Mouse (Mus musculus): ENCODE results near the gene Zfp866. TPM values are rescaled to one million over a fixed set of nuclear protein-coding genes. Genes with fewer than 3 reads are reported as not detected.
A peak's percentile ranks its signal among the peaks of the same experiment; 100 is the strongest.

Gene Zfp866
- 24.4 and 25.6 TPM in 2 replicates for polyA plus RNA-seq (2012; rRNA removed)

DNA sequence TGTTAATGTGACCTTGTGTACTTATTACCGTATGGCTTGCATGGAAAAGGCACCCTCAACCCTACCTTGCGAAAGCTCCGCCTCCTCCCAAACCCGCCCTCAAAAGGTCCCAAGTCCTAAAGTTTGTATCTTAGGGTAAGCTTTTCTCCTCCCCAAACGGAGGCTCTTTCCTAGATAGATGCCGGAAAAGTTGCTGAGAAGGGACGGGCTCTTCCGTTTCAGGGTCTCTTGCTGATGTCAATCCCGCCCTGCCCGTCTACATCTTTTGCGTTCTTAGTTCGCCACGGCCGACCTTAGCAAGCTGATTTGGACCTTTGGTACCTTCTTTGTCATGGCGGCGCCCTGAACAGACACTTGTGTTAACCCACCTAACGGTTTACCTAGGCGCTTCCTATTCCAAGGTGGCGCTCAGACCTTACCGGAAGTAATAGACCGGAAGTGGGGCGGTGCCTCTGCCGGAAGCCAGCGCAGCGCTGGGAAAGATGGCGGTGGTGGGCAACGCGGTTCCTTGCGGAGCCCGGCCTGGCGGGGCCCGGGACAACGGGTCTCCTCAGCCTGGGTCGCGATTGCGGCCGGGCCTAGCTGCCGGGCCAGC, at the start of gene Zfp866, which contains the start of gene Atp13a1:
Gene Zfp866, minus strand, starts transcription at position 406 of the 595 bp plus-strand sequence.
Gene Atp13a1, plus strand, starts transcription at position 391 of the 595 bp plus-strand sequence.
- Histone ChIP-seq H3K27ac (ENCODE audit: control insufficient read depth, insufficient read depth, low read length) (peak within 1 kb of the TSS; percentile 89), H3K36me3 (ENCODE audit: control insufficient read depth, insufficient read depth, low read length) (peaks cover 3% of the 10 kb centered on the region; the same call in 1 of the 2 replicates), H3K27me3 (ENCODE audit: control insufficient read depth, insufficient read depth, low read length) (no peaks in the 10 kb centered on the region), H3K4me3 (ENCODE audit: control insufficient read depth, insufficient read depth, low read length) (peak within 1 kb of the TSS; percentile 91), H3K4me1 (replicated peaks; ENCODE audit: control insufficient read depth, insufficient read depth, low read length) (peaks cover 11% of the 10 kb centered on the region)
- TF ChIP-seq CTCF (IDR thresholded peaks at IDR 0.05; ENCODE audit: borderline replicate concordance, control insufficient read depth, extremely low read depth, insufficient read depth, low read length, poor library complexity) (0 out of 2 replicates have a peak, but pooled peaks have one; percentile 10), POLR2A (IDR thresholded peaks at IDR 0.05; ENCODE audit: control insufficient read depth, extremely low read depth, insufficient read depth, low read length, poor library complexity) (peak; percentile 90)
- WGBS: under 1% methylated on average over 38 of the region's 38 CpGs
- DNase-seq: peak; percentile 91

DNA sequence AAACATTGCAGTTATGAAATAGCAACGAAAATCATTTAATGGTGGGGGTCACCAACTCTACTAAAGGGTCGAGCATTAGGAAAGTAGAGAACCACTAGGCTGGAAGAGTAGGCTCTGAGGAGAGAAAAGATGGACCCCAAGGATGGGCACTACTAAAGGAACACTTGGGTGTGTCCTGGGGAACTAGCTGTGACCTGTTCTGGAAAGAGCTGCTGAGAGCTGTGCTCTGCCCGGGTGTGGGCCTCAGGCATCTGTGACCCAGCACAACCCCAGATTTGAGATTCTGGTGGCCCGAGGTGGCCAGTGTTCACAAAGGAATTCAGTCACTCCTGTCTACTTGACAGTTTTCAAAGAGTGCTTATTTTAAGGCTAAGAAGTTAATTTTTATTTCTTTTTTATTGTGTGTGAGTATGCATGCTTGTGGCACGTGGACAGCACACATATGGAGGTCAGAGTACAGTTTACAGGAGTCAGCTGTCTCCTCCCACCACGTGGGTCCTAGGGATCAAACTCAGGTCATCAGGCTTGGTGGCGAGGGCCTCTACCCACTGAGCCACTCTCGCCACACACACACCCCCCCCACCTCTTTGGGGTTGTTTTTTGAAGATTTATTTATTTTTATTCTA, 46.2 kb upstream of the Zfp866 start:
- Histone ChIP-seq H3K27me3 (ENCODE audit: control insufficient read depth, insufficient read depth, low read length) (no peaks in the 10 kb centered on the region), H3K27ac (ENCODE audit: control insufficient read depth, insufficient read depth, low read length) (no peak overlapping the region), H3K4me1 (replicated peaks; ENCODE audit: control insufficient read depth, insufficient read depth, low read length) (peaks cover 5% of the 10 kb centered on the region), H3K36me3 (ENCODE audit: control insufficient read depth, insufficient read depth, low read length) (no peaks in the 10 kb centered on the region), H3K4me3 (ENCODE audit: control insufficient read depth, insufficient read depth, low read length) (no peak overlapping the region)
- DNase-seq: no peak
- TF ChIP-seq CTCF (IDR thresholded peaks at IDR 0.05; ENCODE audit: borderline replicate concordance, control insufficient read depth, extremely low read depth, insufficient read depth, low read length, poor library complexity): no peak
- TF ChIP-seq POLR2A (IDR thresholded peaks at IDR 0.05; ENCODE audit: control insufficient read depth, extremely low read depth, insufficient read depth, low read length, poor library complexity): no peak
- 91% methylated on average over 8 of the region's 8 CpGs for WGBS

DNA sequence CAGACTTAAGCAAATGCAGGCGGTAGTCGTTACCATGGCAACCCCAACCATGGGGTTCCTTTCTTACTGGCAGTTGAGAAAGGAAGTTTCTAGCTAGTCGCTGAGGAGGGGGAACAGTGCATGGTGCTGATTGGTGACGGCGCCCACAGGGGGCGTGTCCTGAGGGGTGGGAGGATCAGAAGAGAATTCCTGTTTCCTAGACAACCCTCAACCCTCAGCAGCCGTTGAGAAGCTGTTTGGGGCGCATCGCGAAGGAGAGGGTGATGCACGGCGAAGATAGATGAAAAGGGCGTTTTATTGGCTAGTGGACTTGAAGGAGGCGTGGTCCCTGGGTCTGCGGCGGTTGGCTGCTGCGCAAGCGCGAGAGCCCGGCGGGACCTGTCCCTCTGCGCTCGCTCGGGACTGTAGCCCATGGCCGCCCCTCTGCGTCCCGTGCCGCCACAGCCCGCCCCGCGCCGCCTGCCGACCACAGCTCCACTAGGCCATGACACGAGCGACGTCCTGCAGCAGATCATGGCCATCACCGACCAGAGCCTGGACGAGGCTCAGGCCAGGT, 41.4 kb upstream of the Zfp866 start, which contains the start of gene Pbx4:
Gene Pbx4, plus strand, starts transcription at position 194 of the 556 bp plus-strand sequence.
- Histone ChIP-seq H3K27ac (ENCODE audit: control insufficient read depth, insufficient read depth, low read length) (no peak within 1 kb of the TSS), H3K4me1 (replicated peaks; ENCODE audit: control insufficient read depth, insufficient read depth, low read length) (peaks cover 24% of the 10 kb centered on the region), H3K36me3 (ENCODE audit: control insufficient read depth, insufficient read depth, low read length) (no peaks in the 10 kb centered on the region), H3K4me3 (ENCODE audit: control insufficient read depth, insufficient read depth, low read length) (peak within 1 kb of the TSS; percentile 76), H3K27me3 (ENCODE audit: control insufficient read depth, insufficient read depth, low read length) (no peaks in the 10 kb centered on the region)
- WGBS: under 1% methylated on average over 38 of the region's 38 CpGs
- peak; percentile 95 for DNase-seq
- 0 out of 2 replicates have a peak, but pooled peaks have one; percentile 14 for TF ChIP-seq CTCF (IDR thresholded peaks at IDR 0.05; ENCODE audit: borderline replicate concordance, control insufficient read depth, extremely low read depth, insufficient read depth, low read length, poor library complexity)
- 0 out of 2 replicates have a peak, but pooled peaks have one; percentile 46 for TF ChIP-seq POLR2A (IDR thresholded peaks at IDR 0.05; ENCODE audit: control insufficient read depth, extremely low read depth, insufficient read depth, low read length, poor library complexity)

DNA sequence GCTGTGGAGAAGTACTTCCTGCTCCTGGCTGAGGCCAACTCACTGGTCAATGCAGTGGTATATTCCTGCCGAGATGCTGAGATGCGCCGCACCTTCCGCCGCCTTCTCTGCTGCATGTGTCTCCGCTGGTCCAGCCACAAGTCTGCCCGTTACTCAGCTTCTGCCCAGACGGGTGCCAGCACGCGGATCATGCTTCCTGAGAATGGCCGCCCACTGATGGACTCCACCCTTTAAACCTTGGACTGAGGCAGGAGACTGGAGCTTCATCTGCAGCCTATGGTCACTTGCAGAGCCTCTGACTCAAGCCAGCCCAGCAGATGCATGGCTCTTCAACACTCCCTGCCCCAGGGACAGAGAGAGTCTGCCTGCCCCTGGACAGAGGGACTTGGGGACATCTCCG, 35.4 kb upstream of the Zfp866 start:
- DNase-seq: no peak

DNA sequence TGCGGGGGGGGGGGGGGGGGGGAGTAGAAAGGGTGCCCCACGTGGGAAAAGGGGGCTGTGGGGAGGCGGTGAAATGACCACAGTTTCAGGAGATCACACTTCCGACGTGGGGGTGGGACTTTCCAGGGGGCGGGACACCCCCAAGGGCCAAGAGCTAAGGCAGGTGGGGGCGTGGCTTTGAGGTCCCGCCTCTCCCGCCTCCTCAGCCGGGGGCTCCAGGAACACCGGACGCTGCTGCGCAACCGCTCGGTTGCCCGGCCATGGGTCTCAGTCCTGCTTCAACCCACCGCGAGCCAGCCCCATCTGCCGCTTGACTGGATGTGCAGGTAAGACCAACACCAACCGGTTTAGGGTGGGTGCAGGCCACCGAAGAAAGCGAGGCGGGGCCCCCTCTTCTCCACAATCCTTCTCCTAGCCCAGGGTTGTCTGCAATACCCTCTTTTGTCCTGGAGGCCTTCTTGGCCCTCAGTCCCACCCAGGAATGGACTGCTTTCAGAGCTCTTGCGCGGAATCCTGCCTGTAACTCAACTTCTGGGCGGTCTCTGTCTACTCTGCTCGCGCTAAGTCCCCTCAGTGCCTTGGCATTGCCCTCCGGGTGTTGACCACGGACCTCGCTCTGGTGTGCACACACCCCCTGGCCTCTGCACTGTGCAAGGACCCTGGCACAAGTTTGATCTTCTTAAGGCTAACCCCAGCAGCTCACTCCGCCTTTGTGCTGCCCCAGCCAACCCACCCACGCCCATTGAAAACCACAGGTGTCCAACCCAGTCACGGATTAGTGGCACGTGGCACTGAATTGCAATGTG, 31.6 kb upstream of the Zfp866 start, which contains the start of gene Lpar2:
Gene Lpar2, plus strand, starts transcription at position 44 of the 806 bp plus-strand sequence.
- peak within 1 kb of the TSS; percentile 34; the same call in 1 of the 2 replicates for H3K27ac ChIP-seq (ENCODE audit: control insufficient read depth, insufficient read depth, low read length)
- peaks cover 14% of the 10 kb centered on the region for H3K4me1 ChIP-seq (replicated peaks; ENCODE audit: control insufficient read depth, insufficient read depth, low read length)

More for the DNA sequence above, 35.4 kb upstream of the Zfp866 start:
- Histone ChIP-seq H3K4me3 (ENCODE audit: control insufficient read depth, insufficient read depth, low read length) (no peak overlapping the region), H3K4me1 (replicated peaks; ENCODE audit: control insufficient read depth, insufficient read depth, low read length) (peaks cover 33% of the 10 kb centered on the region), H3K36me3 (ENCODE audit: control insufficient read depth, insufficient read depth, low read length) (no peaks in the 10 kb centered on the region), H3K27me3 (ENCODE audit: control insufficient read depth, insufficient read depth, low read length) (no peaks in the 10 kb centered on the region), H3K27ac (ENCODE audit: control insufficient read depth, insufficient read depth, low read length) (no peak overlapping the region)
- WGBS: over 99% methylated on average over 12 of the region's 12 CpGs
- TF ChIP-seq POLR2A (IDR thresholded peaks at IDR 0.05; ENCODE audit: control insufficient read depth, extremely low read depth, insufficient read depth, low read length, poor library complexity): no peak
- no peak for TF ChIP-seq CTCF (IDR thresholded peaks at IDR 0.05; ENCODE audit: borderline replicate concordance, control insufficient read depth, extremely low read depth, insufficient read depth, low read length, poor library complexity)

More for the DNA sequence above, 31.6 kb upstream of the Zfp866 start, which contains the start of gene Lpar2:
- peak within 1 kb of the TSS; percentile 56 for H3K4me3 ChIP-seq (ENCODE audit: control insufficient read depth, insufficient read depth, low read length)
- peak; percentile 76 for DNase-seq
- H3K36me3 ChIP-seq (ENCODE audit: control insufficient read depth, insufficient read depth, low read length): peaks cover 8% of the 10 kb centered on the region
- 2% methylated on average over 34 of the region's 35 CpGs for WGBS
- H3K27me3 ChIP-seq (ENCODE audit: control insufficient read depth, insufficient read depth, low read length): no peaks in the 10 kb centered on the region
- TF ChIP-seq POLR2A (IDR thresholded peaks at IDR 0.05; ENCODE audit: control insufficient read depth, extremely low read depth, insufficient read depth, low read length, poor library complexity) (0 out of 2 replicates have a peak, but pooled peaks have one; percentile 30), CTCF (IDR thresholded peaks at IDR 0.05; ENCODE audit: borderline replicate concordance, control insufficient read depth, extremely low read depth, insufficient read depth, low read length, poor library complexity) (no peak)

Measured in thymus, adult 2 months (tissue).